Mouse (Mus musculus): ENCODE data around the gene Spag5.

DNA sequence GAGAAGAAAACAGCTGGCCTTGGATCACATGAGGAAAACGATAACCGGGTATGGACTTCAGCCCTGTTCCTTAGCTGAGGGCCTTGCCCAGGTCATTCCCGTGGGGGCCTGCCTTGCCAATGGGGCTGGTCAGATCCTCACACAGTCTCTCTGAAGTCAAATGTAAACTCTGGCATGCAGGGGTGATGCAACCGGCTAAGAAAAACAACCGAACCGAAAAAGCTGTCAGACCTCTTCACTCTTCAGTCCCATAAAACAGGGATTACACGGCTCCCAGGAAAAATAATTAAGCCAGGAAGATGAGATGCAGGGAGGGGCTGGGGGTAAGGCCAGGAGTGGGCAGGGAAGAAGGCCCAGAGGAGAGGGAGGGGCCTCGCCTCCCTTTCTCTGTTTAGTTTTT lies 62.8 kb downstream of the Spag5 start:
- TF ChIP-seq CTCF (IDR thresholded peaks at IDR 0.05; ENCODE audit: control insufficient read depth, insufficient read depth, insufficient replicate concordance, low read depth, low read length) (no peak), POLR2A (IDR thresholded peaks at IDR 0.05; ENCODE audit: control insufficient read depth, low read depth, low read length) (no peak)
